Mouse (Mus musculus): Measurements from ENCODE around the gene Trim30a. TPM values are rescaled to one million over a fixed set of nuclear protein-coding genes. Genes with fewer than 3 reads are reported as not detected.
"Not testable (repeated sequence)": the region's sequence is repeated elsewhere in the genome, so short reads cannot be mapped to it uniquely, and the experiment has no call there.

Trim30a gene
- polyA plus RNA-seq (2015; fragmentation: Nextera tagmentation; extraction: Ambion mirVana) = 1.8 and 2.2 TPM in 2 replicates

DNA sequence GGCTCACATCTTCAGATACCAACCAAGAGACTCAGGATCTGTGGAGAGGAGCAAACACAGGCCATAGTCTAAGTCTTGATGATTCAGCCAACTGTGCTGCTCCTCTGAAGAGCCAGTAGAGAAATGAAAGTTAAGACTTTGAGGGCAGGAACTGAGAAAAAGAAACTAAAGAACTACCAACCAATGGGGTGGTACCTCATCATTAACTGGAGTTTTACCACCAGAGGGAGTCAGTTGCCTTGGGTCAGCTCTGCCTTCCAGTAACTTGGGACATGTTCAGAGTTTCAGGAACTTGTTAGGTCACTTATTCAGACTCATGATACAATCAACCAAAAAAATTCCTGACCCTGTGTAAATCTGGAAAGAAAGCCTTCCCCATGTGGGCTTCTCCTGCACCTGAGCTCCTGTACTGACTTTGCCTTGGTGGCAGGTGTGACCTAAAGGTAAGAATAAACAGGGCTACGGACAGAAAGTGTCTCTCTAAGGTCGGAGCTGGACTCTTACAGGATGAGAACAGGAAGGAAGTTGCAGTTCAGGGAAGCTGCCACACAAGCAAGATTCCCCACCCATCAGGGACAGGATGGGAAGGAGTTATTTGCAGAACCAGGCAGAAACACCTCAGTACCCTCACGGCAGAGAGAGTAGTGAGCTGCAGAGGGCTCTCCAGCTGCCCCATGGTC lies at the start of gene Trim30a:
TSS of gene Trim30a (minus strand) at position 129 of the 680 bp plus-strand sequence.
- no peaks in the 10 kb centered on the region for H3K36me3 ChIP-seq
- H3K9ac ChIP-seq = no peak within 1 kb of the TSS
- WGBS = 65% methylated on average over 3 of the region's 3 CpGs
- no peak within 1 kb of the TSS for H3K4me2 ChIP-seq
- ATAC-seq (ENCODE audit: insufficient read depth, low FRiP score, low read depth) = peak; percentile 66
- H3K27ac ChIP-seq = no peak within 1 kb of the TSS
- no peaks in the 10 kb centered on the region for H3K27me3 ChIP-seq (replicated peaks)
- no peak within 1 kb of the TSS for H3K4me3 ChIP-seq (replicated peaks)
- H3K4me1 ChIP-seq = no peaks in the 10 kb centered on the region
- no peaks in the 10 kb centered on the region for H3K9me3 ChIP-seq

GRCm38 (mm10) chr7:104507421-104508065 lies 42.5 kb upstream of the Trim30a start, which contains the start of gene Trim30d:
Gene Trim30d (minus strand): TSS chr7:104507849.
- not testable (repeated sequence) for H3K4me1 ChIP-seq; H3K27me3 ChIP-seq (replicated peaks); H3K36me3 ChIP-seq; H3K4me3 ChIP-seq (replicated peaks); H3K9me3 ChIP-seq; H3K4me2 ChIP-seq; H3K9ac ChIP-seq; H3K27ac ChIP-seq
- ATAC-seq (ENCODE audit: insufficient read depth, low FRiP score, low read depth) = peak; percentile 60; the same call in 1 of the 2 replicates

GRCm38 (mm10) chr7:104501589-104502371 lies 36.8 kb upstream of the Trim30a start:
- 2% methylated on average over 45 of the region's 59 CpGs for WGBS
- ATAC-seq (ENCODE audit: insufficient read depth, low FRiP score, low read depth) = peak; percentile 70
- Histone ChIP-seq H3K9ac (0 out of 2 replicates have a peak overlapping the region, but pooled peaks have one; percentile 22), H3K36me3 (no peaks in the 10 kb centered on the region), H3K4me1 (no peaks in the 10 kb centered on the region), H3K27me3 (replicated peaks) (no peaks in the 10 kb centered on the region), H3K4me2 (peak overlapping the region; percentile 75), H3K4me3 (replicated peaks) (peak overlapping the region; percentile 50), H3K9me3 (no peaks in the 10 kb centered on the region), H3K27ac (no peak overlapping the region)

GRCm38 (mm10) chr7:104501186-104501585 lies 36.2 kb upstream of the Trim30a start:
- H3K27me3 ChIP-seq (replicated peaks); H3K4me2 ChIP-seq; H3K36me3 ChIP-seq; H3K4me3 ChIP-seq (replicated peaks); H3K4me1 ChIP-seq; H3K9ac ChIP-seq; ATAC-seq (ENCODE audit: insufficient read depth, low FRiP score, low read depth); H3K27ac ChIP-seq; H3K9me3 ChIP-seq: not testable (repeated sequence)
- 50% methylated on average over 6 of the region's 6 CpGs for WGBS

- not testable (repeated sequence) for H3K9me3 ChIP-seq; H3K4me2 ChIP-seq; H3K27ac ChIP-seq; H3K36me3 ChIP-seq; H3K4me3 ChIP-seq (replicated peaks); ATAC-seq (ENCODE audit: insufficient read depth, low FRiP score, low read depth); H3K9ac ChIP-seq; H3K27me3 ChIP-seq (replicated peaks); H3K4me1 ChIP-seq
- WGBS = 81% methylated on average over 7 of the region's 8 CpGs
Observed at GRCm38 (mm10) chr7:104499464-104499863, 34.5 kb upstream of the Trim30a start.

GRCm38 (mm10) chr7:104445961-104446645 lies 18.9 kb downstream of the Trim30a start:
- Histone ChIP-seq H3K27me3 (replicated peaks) (no peaks in the 10 kb centered on the region), H3K36me3 (no peaks in the 10 kb centered on the region), H3K4me3 (replicated peaks) (no peak overlapping the region), H3K9me3 (no peaks in the 10 kb centered on the region), H3K4me1 (no peaks in the 10 kb centered on the region), H3K9ac (no peak overlapping the region), H3K27ac (0 out of 2 replicates have a peak overlapping the region, but pooled peaks have one; percentile 35), H3K4me2 (no peak overlapping the region)
- WGBS = 45% methylated on average over 2 of the region's 2 CpGs
- peak; percentile 58; the same call in 1 of the 2 replicates for ATAC-seq (ENCODE audit: insufficient read depth, low FRiP score, low read depth)

DNA sequence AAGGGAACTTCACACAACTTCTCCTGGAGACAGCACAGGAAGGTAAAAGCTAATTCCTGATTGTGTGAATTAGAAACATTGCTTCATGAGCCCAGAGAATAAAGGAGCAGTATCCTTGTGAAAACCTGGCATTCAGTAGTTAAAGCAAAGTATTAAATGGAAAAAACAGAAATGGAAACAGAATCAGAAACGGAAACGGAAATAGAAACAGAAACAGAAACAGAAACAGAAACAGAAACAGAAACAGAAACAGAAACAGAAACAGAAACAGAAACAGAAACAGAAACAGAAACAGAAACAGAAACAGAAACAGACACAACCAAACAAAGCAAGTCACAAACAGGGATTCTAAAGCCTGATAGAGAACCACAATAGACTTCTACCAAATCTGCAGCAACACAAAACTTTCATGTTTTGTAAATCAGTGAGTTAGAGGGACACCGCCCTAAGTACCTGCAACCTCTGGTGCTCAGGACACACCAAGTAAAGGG lies 60.5 kb downstream of the Trim30a start:
- Histone ChIP-seq H3K27ac (no peak overlapping the region), H3K4me3 (replicated peaks) (no peak overlapping the region)
- 90% methylated on average over 3 of the region's 3 CpGs for WGBS

GRCm38 (mm10) chr7:104401140-104401539 lies 63.9 kb downstream of the Trim30a start:
- Histone ChIP-seq H3K27me3 (replicated peaks) (no peaks in the 10 kb centered on the region), H3K4me1 (no peaks in the 10 kb centered on the region), H3K4me3 (replicated peaks) (no peak overlapping the region), H3K27ac (no peak overlapping the region), H3K9me3 (no peaks in the 10 kb centered on the region), H3K4me2 (no peak overlapping the region), H3K9ac (no peak overlapping the region), H3K36me3 (no peaks in the 10 kb centered on the region)
- ATAC-seq (ENCODE audit: insufficient read depth, low FRiP score, low read depth) = no peak

More for the DNA sequence above, 60.5 kb downstream of the Trim30a start:
- Histone ChIP-seq H3K4me2 (no peak overlapping the region), H3K36me3 (no peaks in the 10 kb centered on the region), H3K9me3 (no peaks in the 10 kb centered on the region), H3K9ac (no peak overlapping the region), H3K4me1 (no peaks in the 10 kb centered on the region), H3K27me3 (replicated peaks) (no peaks in the 10 kb centered on the region)
- no peak for ATAC-seq (ENCODE audit: insufficient read depth, low FRiP score, low read depth)

- Histone ChIP-seq H3K9ac (no peak within 1 kb of the TSS), H3K36me3 (no peaks in the 10 kb centered on the region), H3K27me3 (replicated peaks) (no peaks in the 10 kb centered on the region), H3K4me2 (no peak within 1 kb of the TSS), H3K4me3 (replicated peaks) (no peak within 1 kb of the TSS), H3K4me1 (no peaks in the 10 kb centered on the region), H3K27ac (no peak within 1 kb of the TSS), H3K9me3 (no peaks in the 10 kb centered on the region)
- no peak for ATAC-seq (ENCODE audit: insufficient read depth, low FRiP score, low read depth)
- 83% methylated on average over 1 of the region's 1 CpGs for WGBS
Observed at GRCm38 (mm10) chr7:104400698-104401097, 64.3 kb downstream of the Trim30a start, which contains the start of gene Trim30c. Gene Trim30c (minus strand): TSS chr7:104400837.

GRCm38 (mm10) chr7:104398492-104398891 lies 66.5 kb downstream of the Trim30a start:
- no peak overlapping the region for H3K27ac ChIP-seq
- H3K4me2 ChIP-seq = no peak overlapping the region
- H3K9me3 ChIP-seq = no peaks in the 10 kb centered on the region
- no peak for ATAC-seq (ENCODE audit: insufficient read depth, low FRiP score, low read depth)
- H3K27me3 ChIP-seq (replicated peaks) = no peaks in the 10 kb centered on the region
- no peak overlapping the region for H3K9ac ChIP-seq
- H3K4me3 ChIP-seq (replicated peaks) = no peak overlapping the region
- no peaks in the 10 kb centered on the region for H3K4me1 ChIP-seq
- WGBS = 61% methylated on average over 1 of the region's 1 CpGs
- H3K36me3 ChIP-seq = no peaks in the 10 kb centered on the region

GRCm38 (mm10) chr7:104369736-104370414 lies 95.1 kb downstream of the Trim30a start, which contains the start of gene Trim30b:
Gene Trim30b (minus strand): TSS chr7:104369884.
- H3K4me2 ChIP-seq = no peak within 1 kb of the TSS
- ATAC-seq (ENCODE audit: insufficient read depth, low FRiP score, low read depth) = no peak

More at GRCm38 (mm10) chr7:104369736-104370414, 95.1 kb downstream of the Trim30a start, which contains the start of gene Trim30b:
- Histone ChIP-seq H3K36me3 (no peaks in the 10 kb centered on the region), H3K9ac (no peak within 1 kb of the TSS), H3K4me3 (replicated peaks) (no peak within 1 kb of the TSS), H3K9me3 (no peaks in the 10 kb centered on the region), H3K4me1 (no peaks in the 10 kb centered on the region), H3K27me3 (replicated peaks) (no peaks in the 10 kb centered on the region), H3K27ac (no peak within 1 kb of the TSS)
- 77% methylated on average over 1 of the region's 1 CpGs for WGBS
